Mouse (Mus musculus) heart, adult 18-20 months (tissue): ENCODE results near the gene Clcnka. TPM values are rescaled to one million over a fixed set of nuclear protein-coding genes. Genes with fewer than 3 reads are reported as not detected.
A peak's percentile ranks its signal among the peaks of the same experiment; 100 is the strongest.

ENCODE experiments used
- DNase-seq, 2 experiments: peaks; one replicate each; pipeline ENCODE4 v3.0.0; 2021 to 2022; ENCODE audit warnings: mixed read lengths in 1 of 2
- total RNA-seq, 2 experiments: library from RNA; stranded (reverse); gene quantifications; 2 replicates each; pipeline ENCODE4 v1.2.3; 2021

The Clcnka gene
- total RNA-seq, 2 experiments from 2014 or later: not detected

- DNase-seq: no peak
Measured at GRCm38 (mm10) chr4:141379674-141380073, 18.9 kb downstream of the Clcnka start.

- DNase-seq: no peak
Measured at GRCm38 (mm10) chr4:141372426-141372825, 26.1 kb downstream of the Clcnka start.

- no peak for DNase-seq
Measured at GRCm38 (mm10) chr4:141367997-141368791, 30.3 kb downstream of the Clcnka start, which contains the start of gene Fam131c. Gene Fam131c, plus strand, starts transcription at chr4:141368220.

GRCm38 (mm10) chr4:141365876-141366275 is 32.6 kb downstream of the Clcnka start:
- no peak for DNase-seq

GRCm38 (mm10) chr4:141365126-141365525 is 33.4 kb downstream of the Clcnka start:
- DNase-seq: no peak

GRCm38 (mm10) chr4:141362937-141363548 is 35.5 kb downstream of the Clcnka start:
- DNase-seq: peak; percentile 73 to 94

GRCm38 (mm10) chr4:141360846-141361245 is 37.7 kb downstream of the Clcnka start:
- DNase-seq: peak in 1 of 2 experiments; percentile 56

GRCm38 (mm10) chr4:141359222-141359621 is 39.3 kb downstream of the Clcnka start:
- DNase-seq: no peak

GRCm38 (mm10) chr4:141357811-141358210 is 40.7 kb downstream of the Clcnka start:
- DNase-seq: no peak

- DNase-seq: peak; percentile 66 to 77
Measured at GRCm38 (mm10) chr4:141353868-141354267, 44.7 kb downstream of the Clcnka start.

GRCm38 (mm10) chr4:141352986-141353385 is 45.5 kb downstream of the Clcnka start:
- no peak for DNase-seq

- no peak for DNase-seq
Measured at GRCm38 (mm10) chr4:141351972-141352371, 46.6 kb downstream of the Clcnka start.

- no peak for DNase-seq
Measured at GRCm38 (mm10) chr4:141350015-141350414, 48.5 kb downstream of the Clcnka start.

- no peak for DNase-seq
Measured at GRCm38 (mm10) chr4:141348616-141349015, 49.9 kb downstream of the Clcnka start.

GRCm38 (mm10) chr4:141347365-141347797 is 51.1 kb downstream of the Clcnka start:
- DNase-seq: no peak

GRCm38 (mm10) chr4:141345219-141345618 is 53.3 kb downstream of the Clcnka start:
- no peak for DNase-seq

GRCm38 (mm10) chr4:141343515-141343914 is 55.0 kb downstream of the Clcnka start:
- no peak for DNase-seq

- DNase-seq: no peak
Measured at GRCm38 (mm10) chr4:141341477-141341876, 57.0 kb downstream of the Clcnka start.

- no peak for DNase-seq
Measured at GRCm38 (mm10) chr4:141338853-141339252, 59.7 kb downstream of the Clcnka start.

- no peak for DNase-seq
Measured at GRCm38 (mm10) chr4:141337986-141338385, 60.5 kb downstream of the Clcnka start.

GRCm38 (mm10) chr4:141336196-141336595 is 62.3 kb downstream of the Clcnka start:
- DNase-seq: no peak

GRCm38 (mm10) chr4:141335263-141335796 is 63.2 kb downstream of the Clcnka start:
- DNase-seq: no peak

- DNase-seq: no peak
Measured at GRCm38 (mm10) chr4:141334695-141335094, 63.8 kb downstream of the Clcnka start.
